Mouse (Mus musculus) testis, postnatal 14 days (tissue): ENCODE results near the gene Ppp1r10.
A peak's percentile ranks its signal among the peaks of the same experiment; 100 is the strongest.
"Not testable (repeated sequence)": the region's sequence is repeated elsewhere in the genome, so short reads cannot be mapped to it uniquely, and the experiment has no call there.

Experiments used
- DNase-seq: peaks from one replicate; pipeline ENCODE4 v3.0.0; 2021; ENCODE audit warnings: low spot score

The Ppp1r10 gene

GRCm38 (mm10) chr17:35930627-35931026 is 14.4 kb downstream of the Ppp1r10 start:
- no peak for DNase-seq

DNA sequence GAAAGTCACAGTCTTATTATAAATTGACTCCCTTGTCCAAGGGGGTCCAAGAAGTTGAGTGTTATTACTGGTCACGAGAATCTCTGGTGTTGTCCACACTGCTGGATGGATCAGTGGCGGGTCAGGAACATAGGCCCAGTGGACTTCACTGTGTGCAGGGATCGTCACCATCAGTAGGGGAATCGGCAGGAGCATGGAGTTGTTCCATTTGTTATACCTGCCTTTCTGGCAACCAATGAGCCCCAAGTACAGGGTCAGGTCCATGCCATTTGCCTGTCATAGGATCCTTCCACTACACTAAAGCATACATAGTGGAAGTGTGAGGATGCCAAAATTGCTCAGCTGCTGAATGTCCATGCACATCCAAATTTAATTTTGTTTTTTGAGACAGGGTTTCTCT is 16.4 kb downstream of the Ppp1r10 start:
- DNase-seq: no peak

DNA sequence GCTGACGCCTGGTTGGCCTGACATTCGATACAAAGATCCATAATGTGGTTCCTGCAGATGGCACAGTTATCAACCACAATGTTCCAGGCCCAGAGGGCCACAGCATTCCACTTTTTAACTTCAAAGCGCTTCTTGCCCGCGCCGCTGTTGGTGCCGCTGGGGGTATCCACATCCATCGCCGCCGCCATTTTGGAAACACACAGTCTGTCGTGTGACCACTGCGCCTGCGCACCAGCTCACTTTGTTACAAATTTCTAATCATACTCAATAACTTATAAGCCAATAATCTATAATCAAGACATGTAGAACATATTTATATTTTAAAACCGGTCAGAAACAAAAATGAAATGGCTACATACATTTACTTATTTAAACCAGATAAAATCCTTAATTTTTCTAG is 19.5 kb downstream of the Ppp1r10 start:
- not testable (repeated sequence) for DNase-seq

DNA sequence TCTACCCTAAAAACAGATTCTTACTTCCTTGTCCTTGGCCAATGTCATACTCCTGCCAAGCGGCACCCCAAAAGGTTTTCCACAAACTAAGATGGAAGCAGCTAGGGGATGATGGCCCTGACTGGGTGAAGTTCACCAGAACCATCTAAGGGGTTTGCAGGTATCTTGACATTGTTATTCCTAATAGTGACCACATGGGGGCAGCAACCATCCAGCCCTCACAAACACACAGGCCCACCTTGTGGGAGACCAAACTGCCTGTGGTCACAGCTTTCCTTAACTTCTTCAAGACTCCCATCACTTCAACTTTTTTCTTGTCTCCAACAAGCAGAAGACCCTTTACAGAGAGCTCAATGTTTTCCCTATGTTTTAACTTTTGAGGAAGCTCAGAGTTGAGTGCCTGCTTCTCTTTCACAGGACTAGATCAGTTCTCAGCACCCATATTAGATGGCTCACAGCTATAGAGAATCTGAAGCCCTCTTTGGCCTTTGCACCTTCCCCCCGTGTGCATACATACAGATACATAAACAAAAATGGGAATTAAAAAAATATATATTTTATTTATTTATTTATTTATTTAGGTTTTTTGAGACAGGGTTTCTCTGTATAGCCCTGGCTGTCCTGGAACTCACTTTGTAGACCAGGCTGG is 21.6 kb downstream of the Ppp1r10 start:
- DNase-seq: no peak

DNA sequence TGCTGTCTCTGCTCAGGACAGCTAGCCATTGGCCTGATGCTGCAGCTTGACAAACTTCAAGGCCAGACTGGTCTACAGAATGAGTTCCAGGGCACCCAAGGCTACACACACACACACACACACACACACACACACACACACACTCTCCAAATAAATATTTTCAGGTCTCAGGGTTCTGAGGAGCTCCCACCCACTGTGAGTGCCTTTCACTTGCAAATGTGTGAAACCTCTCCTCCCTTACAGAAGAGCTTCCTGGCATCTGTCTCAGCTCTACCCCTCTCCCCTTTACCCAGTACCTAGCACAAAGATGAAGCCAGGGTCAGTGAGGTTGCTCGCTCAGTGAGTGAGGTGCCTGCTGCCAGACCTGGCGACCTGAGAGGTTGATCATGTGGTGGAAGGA is 22.9 kb downstream of the Ppp1r10 start:
- no peak for DNase-seq

DNA sequence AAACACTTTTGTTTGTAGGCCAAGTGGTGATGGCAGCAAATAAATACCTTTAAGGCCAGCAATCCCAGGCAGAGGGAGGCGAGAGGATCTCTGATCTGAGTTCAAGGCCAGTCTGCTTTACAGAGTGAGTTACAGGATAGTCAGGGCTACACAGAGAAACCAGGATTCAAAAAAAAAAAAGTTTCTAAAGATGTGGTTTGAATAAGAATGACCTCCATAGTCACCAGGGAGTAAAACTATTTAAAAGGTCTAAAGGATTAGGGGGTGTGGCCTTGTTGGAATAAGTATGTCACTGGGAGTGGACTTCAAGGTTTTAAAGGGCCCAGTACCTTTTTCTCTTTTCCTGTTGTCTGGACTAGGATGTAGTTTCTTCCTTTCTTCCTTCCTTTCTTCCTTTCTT is 23.7 kb downstream of the Ppp1r10 start:
- DNase-seq: no peak

- DNase-seq: not testable (repeated sequence)
These were observed 34.7 kb downstream of the Ppp1r10 start for GRCm38 (mm10) chr17:35950946-35951345.

DNA sequence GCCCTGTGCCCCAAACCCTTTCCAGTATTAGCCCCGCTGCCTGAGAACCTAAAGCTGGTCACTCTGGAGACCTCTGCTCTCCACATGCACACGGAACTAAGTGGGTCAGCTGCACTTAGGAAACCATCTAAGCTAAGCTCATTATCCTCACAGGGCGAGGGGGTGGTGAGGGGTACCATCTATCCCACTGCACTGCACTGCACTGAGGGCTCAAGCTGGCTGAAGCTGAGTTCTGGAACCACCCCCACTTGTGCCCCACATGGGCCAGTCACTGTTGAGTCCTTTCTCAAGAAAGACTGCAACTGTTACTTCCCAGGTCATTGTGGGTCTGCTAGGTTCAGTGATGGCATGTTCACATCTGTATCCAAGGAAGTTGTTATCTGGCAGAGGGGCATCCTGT is 36.3 kb downstream of the Ppp1r10 start:
- not testable (repeated sequence) for DNase-seq

GRCm38 (mm10) chr17:35954665-35955064 is 38.4 kb downstream of the Ppp1r10 start:
- DNase-seq: no peak

DNA sequence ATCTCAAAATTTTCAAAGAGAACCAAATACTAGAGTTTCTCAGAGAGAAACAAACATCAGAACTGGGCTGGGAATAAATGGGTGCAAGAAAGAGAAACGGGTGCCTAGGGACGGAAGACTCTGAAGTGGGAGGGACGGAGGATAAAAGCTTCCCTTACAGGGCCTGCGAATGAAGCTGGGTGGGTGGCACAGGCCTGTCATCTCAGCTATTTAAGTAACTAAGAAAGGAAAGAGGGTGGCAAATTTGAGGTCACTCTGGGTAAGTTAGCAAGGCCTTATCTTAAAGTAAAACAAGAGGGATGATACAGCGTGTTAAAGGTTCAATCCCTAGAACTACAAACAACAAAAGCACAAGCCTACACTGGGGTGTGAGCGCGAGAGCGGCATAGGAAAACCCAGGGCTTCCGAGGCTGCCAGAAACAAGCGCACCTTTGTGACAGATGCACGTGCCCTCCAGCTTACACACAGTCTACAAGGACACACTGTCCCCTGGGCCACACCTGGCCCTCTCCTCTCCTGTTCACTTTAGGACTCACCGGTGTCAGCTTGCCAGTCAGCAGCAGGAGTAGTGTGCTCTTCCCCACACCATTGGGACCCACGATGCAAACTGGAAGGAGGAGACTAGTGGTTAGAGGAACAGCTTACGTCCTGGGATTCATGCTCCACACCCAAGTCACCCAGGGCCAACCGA is 42.4 kb downstream of the Ppp1r10 start:
- no peak for DNase-seq

- no peak for DNase-seq
These were observed 47.0 kb downstream of the Ppp1r10 start for GRCm38 (mm10) chr17:35963279-35963678.

GRCm38 (mm10) chr17:35967621-35968020 is 51.4 kb downstream of the Ppp1r10 start:
- DNase-seq: peak; percentile 77

GRCm38 (mm10) chr17:35969418-35970389 is 53.5 kb downstream of the Ppp1r10 start, which contains the start of gene Abcf1:
TSS of gene Abcf1 (minus strand) at chr17:35969761.
- peak; percentile 97 for DNase-seq

- DNase-seq: no peak
These were observed 55.9 kb downstream of the Ppp1r10 start for GRCm38 (mm10) chr17:35972131-35972530.

DNA sequence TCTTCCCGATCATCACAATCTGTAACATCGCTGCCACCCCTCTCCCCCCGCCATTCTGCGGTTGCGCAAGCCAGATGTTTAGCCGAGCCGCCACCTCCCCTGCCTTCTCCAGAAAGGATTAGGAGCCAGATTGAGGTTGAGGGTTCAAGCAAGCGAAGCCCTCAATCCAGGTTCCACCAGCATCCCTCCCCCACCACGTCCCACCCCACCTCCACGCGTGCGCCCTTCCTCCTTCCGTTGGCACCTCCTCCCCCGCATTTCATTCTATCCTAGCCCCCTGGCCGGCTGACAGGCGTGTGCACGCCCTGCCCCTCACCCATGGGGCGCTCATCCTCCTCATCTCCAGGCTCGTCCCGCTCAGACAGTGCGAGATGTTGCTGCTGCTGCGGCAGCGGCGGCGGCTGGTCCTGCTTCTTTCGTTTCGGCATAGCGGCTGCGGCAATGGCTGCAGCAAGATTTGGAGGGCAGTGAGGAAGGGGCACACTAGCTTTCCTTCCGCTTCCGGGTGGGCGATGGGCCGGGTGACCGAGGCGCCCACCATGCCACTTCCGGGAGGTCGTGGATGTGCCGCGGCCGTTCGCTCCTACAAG is 62.7 kb downstream of the Ppp1r10 start:
- DNase-seq: peak; percentile 88

DNA sequence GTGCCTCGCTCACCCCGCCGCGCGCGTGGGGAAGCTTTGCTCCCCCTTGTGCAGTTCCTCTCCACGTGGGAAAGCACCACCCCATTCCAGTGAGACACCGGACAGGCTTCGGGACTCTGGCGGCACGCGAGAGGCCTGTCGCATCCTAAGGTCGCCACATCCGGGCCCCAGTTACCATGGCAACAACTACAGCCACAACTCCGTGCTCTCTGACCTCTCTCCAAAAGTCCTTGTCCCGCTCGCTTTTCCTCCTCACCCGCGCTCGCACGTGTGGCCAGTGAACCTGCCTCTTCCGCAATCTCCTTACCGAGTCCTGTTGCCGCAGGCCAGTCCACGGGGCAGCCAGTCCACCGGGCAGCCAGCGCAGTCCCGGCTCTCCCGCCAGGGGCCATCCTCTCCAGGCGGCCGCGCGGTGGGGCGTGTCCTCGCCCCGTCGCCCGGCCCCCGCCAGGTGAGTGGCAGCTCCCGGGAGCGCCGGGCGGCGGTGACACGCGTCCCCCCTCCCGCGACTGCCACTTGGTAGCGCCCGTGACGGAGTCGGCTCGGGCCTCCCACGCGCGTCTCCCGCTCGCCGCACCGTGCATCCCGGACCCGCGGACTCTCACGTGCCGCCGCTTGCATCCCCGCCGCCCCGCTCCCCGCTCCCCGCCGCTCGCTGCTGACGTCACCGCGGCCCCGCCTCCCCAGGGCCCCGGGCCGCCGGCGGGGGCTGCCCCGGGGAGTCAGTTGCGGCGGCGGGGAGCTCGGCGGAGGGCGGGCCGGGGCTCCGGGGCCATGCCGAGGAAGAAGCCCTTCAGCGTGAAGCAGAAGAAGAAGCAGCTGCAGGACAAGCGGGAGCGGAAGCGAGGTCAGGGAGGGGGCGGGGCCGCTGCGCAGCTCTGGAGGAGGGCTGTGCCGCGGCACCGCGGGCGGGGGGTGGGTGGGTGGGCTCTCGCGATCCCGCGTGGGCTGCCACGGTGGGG is 63.4 kb downstream of the Ppp1r10 start, which contains the start of the genes Gnl1 and Prr3:
TSS of gene Gnl1 (plus strand) at position 451 of the 962 bp plus-strand sequence.
TSS of gene Prr3 (minus strand) at position 836 of the 962 bp plus-strand sequence.
- peak; percentile 92 for DNase-seq

DNA sequence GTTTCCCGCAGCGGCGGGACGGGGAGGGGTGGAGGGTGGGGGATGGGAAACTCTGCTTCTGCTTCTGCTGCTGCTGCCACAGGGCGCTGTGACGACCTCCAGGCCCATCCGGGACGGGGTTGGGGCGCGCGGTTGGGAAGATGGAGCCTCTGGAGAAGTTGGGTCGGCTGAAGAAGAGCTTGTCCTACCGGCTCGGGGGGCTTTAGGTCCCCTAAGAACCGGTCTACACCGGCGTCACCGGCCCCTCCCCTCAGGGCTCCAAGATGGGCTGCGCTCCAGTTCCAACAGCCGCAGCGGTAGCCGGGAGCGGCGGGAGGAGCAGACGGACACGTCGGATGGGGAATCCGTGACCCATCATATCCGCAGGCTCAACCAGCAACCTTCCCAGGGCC is 64.1 kb downstream of the Ppp1r10 start:
- peak; percentile 58 for DNase-seq

- DNase-seq: no peak
These were observed 65.5 kb downstream of the Ppp1r10 start for GRCm38 (mm10) chr17:35981776-35982175.
